Mouse (Mus musculus) CH12.LX (cell line): ENCODE data around the gene Tiam1. TPM values are rescaled to one million over a fixed set of nuclear protein-coding genes. Genes with fewer than 3 reads are reported as not detected.

ENCODE experiments used
- DNase-seq: peaks from one replicate; pipeline ENCODE4 v3.0.0-alpha.2; 2013; ENCODE audit errors: extremely low read depth
- H3K27ac ChIP-seq: 2 replicates; pipeline ENCODE4 v1.5.1; 2012; ENCODE audit warnings: low read depth, mild to moderate bottlenecking, control low read depth, moderate library complexity; ENCODE audit not compliant: insufficient read depth
- H3K27me3 ChIP-seq: replicated peaks from 2 replicates; pipeline ENCODE3; 2012; ENCODE audit warnings: inconsistent platforms
- H3K36me3 ChIP-seq, 2 experiments: replicated peaks in 1 of 2; 2 replicates each; pipeline versions ENCODE3 to v1.6.1; 2012; ENCODE audit warnings: inconsistent platforms in 1 of 2, low read length in 1 of 2, mild to moderate bottlenecking in 1 of 2, mixed read lengths in 1 of 2, moderate library complexity in 1 of 2; ENCODE audit not compliant: control insufficient read depth in 1 of 2, insufficient read depth in 1 of 2
- H3K4me1 ChIP-seq, 2 experiments: 2 replicates each; pipeline ENCODE4 v1.6.1; 2012; ENCODE audit warnings: inconsistent platforms in 1 of 2, moderate library complexity in 1 of 2; ENCODE audit not compliant: insufficient read depth in 2 of 2, control insufficient read depth in 1 of 2
- H3K4me2 ChIP-seq: 2 replicates; pipeline ENCODE4 v1.6.1; 2012; ENCODE audit warnings: low read depth, mild to moderate bottlenecking, control low read depth; ENCODE audit not compliant: poor library complexity, insufficient read depth, severe bottlenecking
- H3K4me3 ChIP-seq, 3 experiments: fragments of 150-350 bp in 1 of 3; sonication (generic) in 1 of 3; replicated peaks in 1 of 3; 2 replicates each; pipeline versions ENCODE3 to v1.5.1; 2011 to 2012; ENCODE audit warnings: low read depth in 2 of 3, low read length in 2 of 3, mild to moderate bottlenecking in 2 of 3, moderate library complexity in 2 of 3, control low read depth in 1 of 3, improper control_type of control experiment in 1 of 3, inconsistent platforms in 1 of 3, mixed read lengths in 1 of 3; ENCODE audit not compliant: poor library complexity in 1 of 3
- H3K79me2 ChIP-seq: replicated peaks from 2 replicates; pipeline ENCODE4 v1.6.1; 2012; ENCODE audit warnings: mild to moderate bottlenecking, moderate library complexity; ENCODE audit not compliant: control insufficient read depth, poor library complexity, insufficient read depth, severe bottlenecking; ENCODE audit errors: extremely low read depth
- H3K9ac ChIP-seq: 2 replicates; pipeline ENCODE4 v1.6.1; 2012; ENCODE audit warnings: low read depth, mild to moderate bottlenecking, control low read depth, moderate library complexity; ENCODE audit not compliant: insufficient read depth
- H3K9me3 ChIP-seq: replicated peaks from 2 replicates; pipeline ENCODE3; 2012; ENCODE audit warnings: low read length, inconsistent platforms, mixed read lengths
- BHLHE40 ChIP-seq: IDR thresholded peaks from 2 replicates; pipeline ENCODE4 v1.6.1; 2011; ENCODE audit warnings: mild to moderate bottlenecking, low read depth, low read length, improper control_type of control experiment
- CHD2 ChIP-seq: IDR thresholded peaks from 2 replicates; pipeline ENCODE4 v1.6.1; 2011; ENCODE audit warnings: low read length, improper control_type of control experiment
- E2F4 ChIP-seq: IDR thresholded peaks from 2 replicates; pipeline ENCODE4 v1.6.1; 2011; ENCODE audit warnings: low read depth, low read length, improper control_type of control experiment; ENCODE audit not compliant: insufficient replicate concordance
- ELF1 ChIP-seq: IDR thresholded peaks from 2 replicates; pipeline ENCODE4 v1.6.1; 2014; ENCODE audit warnings: low read depth, mild to moderate bottlenecking, inconsistent platforms, low read length, improper control_type of control experiment
- EP300 ChIP-seq: IDR thresholded peaks from 2 replicates; pipeline ENCODE4 v1.6.1; 2011; ENCODE audit warnings: low read length, improper control_type of control experiment
- ETS1 ChIP-seq: conservative IDR thresholded peaks from 2 replicates; pipeline ENCODE4 v1.6.1; 2012; ENCODE audit warnings: low read depth, mild to moderate bottlenecking, inconsistent platforms, low read length, improper control_type of control experiment, moderate library complexity
- HCFC1 ChIP-seq: IDR thresholded peaks from 2 replicates; pipeline ENCODE4 v1.6.1; 2012; ENCODE audit warnings: low read depth, mild to moderate bottlenecking, inconsistent platforms, low read length, improper control_type of control experiment
- IRF4 ChIP-seq: IDR thresholded peaks from 2 replicates; pipeline ENCODE4 v1.6.1; 2014; ENCODE audit warnings: low read depth, mild to moderate bottlenecking, inconsistent platforms, low read length, improper control_type of control experiment
- JUN ChIP-seq: IDR thresholded peaks from 2 replicates; pipeline ENCODE4 v1.6.1; 2011; ENCODE audit warnings: low read depth, mild to moderate bottlenecking, low read length, improper control_type of control experiment, moderate library complexity; ENCODE audit not compliant: insufficient read depth
- MAFK ChIP-seq: IDR thresholded peaks from 2 replicates; pipeline ENCODE4 v1.6.1; 2011; ENCODE audit warnings: low read length, improper control_type of control experiment; ENCODE audit not compliant: insufficient replicate concordance
- MAX ChIP-seq: IDR thresholded peaks from 2 replicates; pipeline ENCODE4 v1.6.1; 2011; ENCODE audit warnings: low read length, improper control_type of control experiment
- MXI1 ChIP-seq: IDR thresholded peaks from 2 replicates; pipeline ENCODE4 v1.6.1; 2011; ENCODE audit warnings: mild to moderate bottlenecking, low read depth, low read length, improper control_type of control experiment
- NRF1 ChIP-seq: IDR thresholded peaks from 2 replicates; pipeline ENCODE4 v1.6.1; 2014; ENCODE audit warnings: low read depth, mild to moderate bottlenecking, inconsistent platforms, low read length, improper control_type of control experiment, moderate library complexity
- POLR2AphosphoS2 ChIP-seq: IDR thresholded peaks from 2 replicates; pipeline ENCODE4 v1.6.1; 2011; ENCODE audit warnings: low read depth, low read length, improper control_type of control experiment
- SIN3A ChIP-seq: IDR thresholded peaks from 2 replicates; pipeline ENCODE4 v1.6.1; 2012; ENCODE audit warnings: low read length, improper control_type of control experiment, inconsistent platforms
- SMC3 ChIP-seq: IDR thresholded peaks from 2 replicates; pipeline ENCODE4 v1.6.1; 2011; ENCODE audit warnings: low read depth, low read length, improper control_type of control experiment
- UBTF ChIP-seq: IDR thresholded peaks from 2 replicates; pipeline ENCODE4 v1.6.1; 2012; ENCODE audit warnings: low read depth, mild to moderate bottlenecking, inconsistent platforms, low read length, improper control_type of control experiment, moderate library complexity
- USF2 ChIP-seq: conservative IDR thresholded peaks from 2 replicates; pipeline ENCODE4 v1.6.1; 2011; ENCODE audit warnings: low read depth, low read length, improper control_type of control experiment
- ZC3H11A ChIP-seq: IDR thresholded peaks from 2 replicates; pipeline ENCODE4 v1.6.1; 2012; ENCODE audit warnings: low read depth, mild to moderate bottlenecking, inconsistent platforms, low read length, improper control_type of control experiment
- ZMIZ1 ChIP-seq: IDR thresholded peaks from 2 replicates; pipeline ENCODE4 v1.6.1; 2012; ENCODE audit warnings: low read depth, mild to moderate bottlenecking, inconsistent platforms, low read length, improper control_type of control experiment
- ZNF384 ChIP-seq: IDR thresholded peaks from 2 replicates; pipeline ENCODE4 v1.6.1; 2012; ENCODE audit warnings: low read depth, low read length, improper control_type of control experiment, inconsistent platforms
- dilution Hi-C: fragments of 300-500 bp; cut with MboI; formaldehyde crosslinking; loops from 2 replicates; pipeline ENCODE4 v1.14.3; 2020; ENCODE audit warnings: low sequenced_read_pairs; ENCODE audit not compliant: extremely low pct_unique_long_range_greater_than_20kb, extremely low pct_ligation_motif_present
- in situ Hi-C: fragments of 300-500 bp; cut with MboI; formaldehyde crosslinking; loops from 3 replicates; pipeline ENCODE4 v1.14.3; 2019; ENCODE audit warnings: low sequenced_read_pairs, low pct_ligation_motif_present, low pct_unique_long_range_greater_than_20kb, mixed read lengths
- polyA plus RNA-seq: library from polyadenylated mRNA; unstranded; fragments of >175 nt; gene quantifications from 2 replicates; pipeline ENCODE4 v1.2.1, GENCODE M21; 2012; ENCODE audit warnings: low read depth; ENCODE audit not compliant: insufficient read length
- total RNA-seq, 2 experiments: library from RNA; depleted of rRNA; stranded (reverse); fragments of 300-350 nt in 1 of 2; fragments of >200 nt in 1 of 2; gene quantifications; 2 replicates each; pipeline ENCODE4 v1.2.3; 2012 to 2014

Gene Tiam1
- total and polyA plus RNA-seq, 3 experiments: 0.03 to 0.40 (median 0.04) TPM

DNA sequence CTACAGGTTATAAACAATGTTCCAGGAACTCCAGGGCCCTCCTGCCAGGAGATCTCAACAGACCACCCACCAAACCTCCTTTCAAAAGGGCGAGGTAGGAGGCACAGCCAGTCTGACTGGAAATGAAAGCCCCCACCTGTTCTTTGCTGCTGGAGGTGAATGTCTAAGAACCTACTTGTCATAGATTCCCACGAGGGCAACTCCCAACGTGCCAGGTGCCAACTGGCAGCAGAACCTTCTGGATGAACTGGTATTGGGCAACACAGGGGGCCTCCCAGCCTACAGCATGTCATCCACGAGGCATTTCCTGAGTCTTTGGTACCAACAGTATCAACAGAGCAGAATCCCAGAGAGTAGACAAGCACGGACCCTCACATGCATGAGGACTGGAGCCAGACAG is 282.0 kb downstream of the Tiam1 start:
- Histone ChIP-seq H3K9me3 (peaks cover 49% of the 10 kb centered on the region), H3K4me3 (no peak overlapping the region), H3K79me2 (no peaks in the 10 kb centered on the region), H3K27me3 (no peaks in the 10 kb centered on the region), H3K9ac (no peak overlapping the region), H3K27ac (no peak overlapping the region), H3K36me3 (no peaks in the 10 kb centered on the region), H3K4me1 (peaks cover 0 to 4% of the 10 kb centered on the region in 2 experiments; a peak in 1 of 4 replicates), H3K4me2 (no peak overlapping the region)
- dilution Hi-C loops (no loop called here), in situ Hi-C loops (no loop called here)
- TF ChIP-seq SIN3A (no peak), NRF1 (no peak), E2F4 (no peak), ZNF384 (no peak), SMC3 (no peak)
- DNase-seq: no peak

DNA sequence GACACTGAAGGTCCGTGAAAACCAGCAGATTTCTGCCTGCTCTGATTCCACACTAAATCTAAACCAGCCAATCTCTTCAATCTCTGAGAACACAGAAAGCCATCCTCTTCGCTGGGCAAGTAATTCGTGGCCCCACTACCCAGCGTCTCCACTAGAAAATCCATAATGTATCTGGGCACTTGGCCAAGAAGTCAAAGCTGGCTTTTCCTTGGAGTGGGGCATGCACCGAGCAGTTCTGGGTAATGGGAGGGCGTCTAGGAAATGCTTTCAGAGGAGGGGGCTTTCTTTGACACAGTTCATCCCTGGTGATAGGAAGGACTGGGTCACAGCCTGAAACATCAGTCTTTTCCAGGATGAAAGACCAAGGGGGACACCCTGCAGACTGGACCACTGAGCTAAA is 282.9 kb downstream of the Tiam1 start:
- peaks cover 0 to under 1% of the 10 kb centered on the region in 2 experiments; a peak in 1 of 4 replicates for H3K4me1 ChIP-seq
- H3K27ac ChIP-seq: no peak overlapping the region
- in situ Hi-C loops: no loop called here
- no peaks in the 10 kb centered on the region for H3K27me3 ChIP-seq
- H3K4me3 ChIP-seq: no peak overlapping the region
- TF ChIP-seq ETS1 (no peak), SMC3 (no peak), EP300 (no peak), MAFK (no peak), USF2 (no peak), UBTF (no peak), ZC3H11A (no peak), POLR2AphosphoS2 (no peak), ZMIZ1 (no peak), MXI1 (no peak), CHD2 (no peak), BHLHE40 (no peak), IRF4 (no peak), HCFC1 (no peak), JUN (no peak), MAX (no peak), ELF1 (no peak)
- TF ChIP-seq, all 38 proteins: peak for 0
- Histone ChIP-seq H3K79me2 (no peaks in the 10 kb centered on the region), H3K9me3 (peaks cover 48% of the 10 kb centered on the region), H3K9ac (no peak overlapping the region), H3K4me2 (no peak overlapping the region), H3K36me3 (no peaks in the 10 kb centered on the region)
- dilution Hi-C loops: no loop called here
- no peak for DNase-seq
